Mouse (Mus musculus) cerebellum, adult 11 months (tissue): ENCODE results near the gene Sucla2.
"Not testable (repeated sequence)": the region's sequence is repeated elsewhere in the genome, so short reads cannot be mapped to it uniquely, and the experiment has no call there.

Experiments
- DNase-seq: peaks from one replicate; pipeline ENCODE4 v3.0.0; 2022

The Sucla2 gene

DNA sequence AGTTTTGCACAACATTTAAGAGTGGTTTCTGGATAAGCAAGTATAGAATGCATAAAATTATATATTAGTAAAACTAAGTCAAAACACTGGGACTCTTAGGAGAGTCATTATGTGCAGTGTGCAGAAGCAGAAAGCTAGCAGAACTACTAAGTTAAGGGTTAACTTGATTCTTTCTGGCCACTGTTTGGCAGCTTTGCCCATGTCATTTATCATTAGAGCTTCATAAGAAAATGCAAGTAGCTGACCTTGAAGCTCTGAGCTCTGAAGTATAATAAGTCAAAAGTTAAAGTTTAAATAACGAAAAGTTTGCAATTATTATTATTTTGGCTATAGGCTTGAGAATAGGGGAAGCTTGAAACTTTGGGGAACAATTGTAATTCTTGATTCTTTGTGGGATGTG, 89.8 kb downstream of the Sucla2 start:
- DNase-seq = not testable (repeated sequence)

DNA sequence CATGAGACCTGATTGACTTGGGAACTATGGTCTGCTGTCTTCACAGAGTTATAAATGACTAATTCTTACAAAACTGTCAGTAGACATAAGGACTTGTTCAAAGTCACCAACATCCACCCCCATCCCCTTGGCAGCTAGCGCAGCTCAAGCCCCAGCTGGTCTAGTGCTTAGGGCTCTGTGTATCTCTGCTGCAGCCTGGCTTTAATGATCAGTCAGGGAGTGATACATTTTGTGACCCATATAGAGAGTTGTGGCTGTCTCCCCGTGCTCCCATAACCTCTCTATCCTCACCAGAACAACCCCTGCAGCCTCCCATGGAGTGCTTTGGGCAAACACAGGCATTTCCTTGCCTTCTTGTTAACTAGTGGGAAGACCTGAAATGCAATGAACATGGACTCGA, 95.8 kb downstream of the Sucla2 start:
- no peak for DNase-seq

DNA sequence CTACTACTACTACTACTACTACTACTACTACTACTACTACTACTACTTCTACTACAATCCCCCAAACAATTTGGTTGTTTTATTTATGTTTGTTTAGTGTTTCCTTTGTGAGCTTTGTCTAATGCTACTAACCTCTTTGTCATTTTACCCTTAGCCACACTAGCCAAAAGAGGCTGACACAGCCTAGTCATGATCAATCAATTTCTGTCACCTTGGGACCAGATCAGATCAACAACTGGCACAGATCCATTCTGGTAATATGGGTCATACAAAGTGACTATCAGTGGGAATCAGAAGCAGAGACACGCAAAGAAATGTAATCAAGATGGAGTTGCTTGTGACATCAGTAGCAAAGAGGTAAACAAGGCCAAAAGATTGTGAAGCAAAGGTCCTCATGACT, 97.9 kb downstream of the Sucla2 start:
- DNase-seq = no peak

DNA sequence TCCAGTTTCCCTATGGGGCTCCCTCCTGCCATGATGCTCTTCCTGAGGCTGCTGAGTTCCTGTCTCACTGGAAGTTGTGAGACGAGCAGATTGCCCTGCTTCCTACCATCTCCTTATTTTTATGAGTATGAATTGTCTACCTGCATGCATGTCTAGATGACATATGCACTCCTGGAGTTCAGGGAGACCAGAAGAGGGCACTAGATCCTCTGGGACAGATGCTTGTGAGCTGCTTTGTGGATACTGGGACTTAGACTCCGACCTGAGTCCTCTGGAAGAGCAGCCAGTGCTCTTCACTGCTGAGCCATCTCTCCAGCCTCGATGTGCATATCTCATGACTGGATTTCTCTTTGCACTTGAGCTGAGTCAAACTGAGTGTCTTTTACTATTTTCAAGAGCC, 100.3 kb downstream of the Sucla2 start:
- DNase-seq = no peak

DNA sequence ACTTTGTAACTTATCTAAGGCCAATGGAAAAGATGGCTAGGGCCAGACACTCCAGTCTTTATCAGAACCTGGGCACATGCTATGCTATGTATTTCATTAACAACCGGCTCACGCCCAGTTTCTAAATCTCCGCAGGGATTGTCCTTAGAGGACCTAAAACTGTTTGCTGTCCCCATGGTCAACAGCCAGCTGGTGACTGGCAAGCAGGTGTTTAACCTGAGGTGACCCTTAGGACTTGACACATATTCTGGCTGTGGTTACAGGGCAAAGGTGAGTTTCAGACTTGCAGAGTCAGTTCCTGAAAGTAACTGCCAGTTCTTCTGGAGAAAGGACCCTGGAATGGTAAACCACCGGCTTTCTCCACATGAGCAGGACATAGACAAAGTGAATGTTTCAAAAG, 106.4 kb downstream of the Sucla2 start:
- DNase-seq = no peak

DNA sequence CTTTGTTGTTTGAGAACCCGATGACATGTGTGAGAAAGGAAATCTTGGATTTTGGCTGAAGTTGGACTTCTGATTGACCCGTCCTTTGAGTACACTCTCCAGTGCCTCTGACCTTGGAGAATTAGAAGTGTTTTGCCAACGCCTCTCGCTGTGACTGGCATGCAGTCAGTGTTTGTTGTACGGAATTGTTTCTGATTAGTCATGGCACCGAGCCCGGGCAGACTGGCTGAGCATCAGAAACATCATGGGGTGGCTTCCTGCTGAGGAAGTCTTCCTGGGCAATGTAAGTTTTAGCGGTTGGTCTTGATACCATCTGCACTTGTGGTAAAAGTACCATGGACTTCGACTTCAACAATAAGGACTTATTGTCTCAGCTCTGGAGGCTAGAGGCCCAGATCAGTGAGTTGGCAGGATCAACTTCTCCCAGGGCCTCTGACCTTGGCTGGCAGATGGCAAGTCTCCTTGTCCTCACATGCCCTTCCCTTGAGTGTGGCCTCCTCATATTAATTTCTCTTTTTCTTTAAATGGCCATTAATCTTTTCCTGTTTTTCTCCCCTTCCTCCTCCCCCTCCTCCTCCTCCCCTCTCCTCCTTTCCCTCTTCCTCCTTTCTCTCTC, 107.6 kb downstream of the Sucla2 start:
- peak; percentile 35 for DNase-seq

DNA sequence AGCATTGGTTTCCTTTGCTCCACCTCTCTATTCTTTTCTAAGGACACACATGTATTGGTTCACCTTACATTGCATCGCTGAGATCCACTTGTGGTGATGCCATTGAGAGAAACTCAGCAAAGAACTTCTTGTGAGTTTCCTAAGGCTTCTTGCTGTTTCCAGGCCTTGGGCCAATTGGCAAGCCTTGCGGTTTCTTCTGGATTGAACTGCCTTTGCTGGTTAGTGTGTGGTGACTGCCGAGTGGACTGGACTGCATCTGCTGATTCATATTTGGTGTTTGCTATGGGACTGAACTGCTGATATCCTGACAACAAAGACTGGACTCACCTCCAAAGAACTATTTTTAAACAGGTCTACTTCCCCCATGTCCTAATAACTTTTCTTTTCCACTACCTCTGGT, 109.2 kb downstream of the Sucla2 start:
- DNase-seq = no peak

DNA sequence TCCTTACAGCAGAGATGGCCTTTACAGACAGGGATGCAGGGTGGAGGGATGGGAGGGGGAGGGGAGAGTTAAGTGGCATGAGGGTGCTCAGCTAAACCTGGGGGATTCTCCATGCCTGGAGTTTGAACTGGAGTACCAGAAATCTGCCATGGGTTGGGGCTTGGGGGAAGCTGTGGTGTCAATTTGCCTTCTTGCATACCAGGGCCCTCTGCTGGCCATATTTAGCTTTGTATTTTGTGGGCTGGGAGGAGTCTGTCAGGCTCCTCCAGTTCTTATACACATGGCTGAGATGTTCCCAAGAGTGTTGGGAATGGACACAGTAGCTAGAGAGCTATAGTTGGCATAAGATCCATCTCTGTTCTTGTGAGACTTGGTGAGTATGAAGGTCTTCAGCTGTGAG, 112.3 kb downstream of the Sucla2 start:
- no peak for DNase-seq
